Mouse (Mus musculus): ENCODE measurements at regions not wholly inside any gene's neighbourhood (a gene's known extent, or its start where the extent isn't known, plus 50 kb on each side); places are given as distances from the start of the nearest gene placed in this dataset.
"Not testable (repeated sequence)": the region's sequence is repeated elsewhere in the genome, so short reads cannot be mapped to it uniquely, and the experiment has no call there.

GRCm38 (mm10) chr12:32434506-32435002, 56.0 kb downstream of the Ccdc71l start:
- ATAC-seq (replicated peaks; ENCODE audit: insufficient number of reproducible peaks, low FRiP score, low TSS enrichment, poor library complexity, severe bottlenecking), result no peak

DNA sequence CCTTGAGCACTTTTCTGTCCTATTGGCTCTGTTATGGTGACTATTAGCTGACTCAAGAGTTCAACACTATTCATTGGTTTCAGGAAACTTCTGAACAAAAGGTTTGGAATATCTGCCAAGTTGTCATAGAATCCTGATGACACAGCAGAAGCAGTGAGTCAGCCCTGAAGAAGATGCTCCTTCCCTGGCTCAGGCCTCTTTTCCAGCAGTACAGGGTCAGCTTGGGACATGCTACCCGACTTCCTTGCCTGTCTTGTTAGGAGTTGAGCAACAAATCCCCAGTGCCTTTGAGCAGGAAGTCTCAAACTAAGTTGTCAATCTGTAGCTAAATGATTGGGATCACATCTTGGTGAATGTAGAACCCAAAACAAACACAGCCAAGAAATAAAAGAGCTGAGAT, 56.6 kb downstream of the Ccdc71l start:
- no peak for ATAC-seq (replicated peaks; ENCODE audit: insufficient number of reproducible peaks, low FRiP score, low TSS enrichment, poor library complexity, severe bottlenecking)

GRCm38 (mm10) chr12:32438209-32438608, 59.7 kb downstream of the Ccdc71l start:
- no peak for ATAC-seq (replicated peaks; ENCODE audit: insufficient number of reproducible peaks, low FRiP score, low TSS enrichment, poor library complexity, severe bottlenecking)

DNA sequence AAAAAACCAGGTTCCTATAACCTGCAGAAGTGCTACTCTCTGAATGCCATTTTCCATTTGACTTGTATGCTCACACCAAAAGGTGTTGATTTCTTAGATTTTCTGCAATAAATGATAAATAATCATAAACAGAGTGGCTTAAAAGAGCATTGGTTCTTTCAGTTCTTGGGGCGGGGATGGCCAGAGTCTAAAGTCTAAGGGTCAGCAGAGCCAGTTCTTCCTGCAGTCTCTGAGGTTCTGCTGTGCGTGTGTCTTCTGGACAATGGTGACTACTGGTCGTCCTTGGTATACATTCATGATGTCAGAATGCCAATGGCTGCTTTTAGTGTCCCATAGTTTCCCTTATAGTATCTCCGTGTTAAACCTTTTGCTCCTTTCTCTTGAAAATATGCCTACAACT, 66.3 kb downstream of the Ccdc71l start:
- no peak for ATAC-seq (replicated peaks; ENCODE audit: insufficient number of reproducible peaks, low FRiP score, low TSS enrichment, poor library complexity, severe bottlenecking)

GRCm38 (mm10) chr12:32445874-32446273, 67.4 kb downstream of the Ccdc71l start:
- ATAC-seq (replicated peaks; ENCODE audit: insufficient number of reproducible peaks, low FRiP score, low TSS enrichment, poor library complexity, severe bottlenecking), result no peak

- ATAC-seq (replicated peaks; ENCODE audit: insufficient number of reproducible peaks, low FRiP score, low TSS enrichment, poor library complexity, severe bottlenecking), result no peak
Measured at GRCm38 (mm10) chr12:32449373-32449772, 70.9 kb downstream of the Ccdc71l start.

DNA sequence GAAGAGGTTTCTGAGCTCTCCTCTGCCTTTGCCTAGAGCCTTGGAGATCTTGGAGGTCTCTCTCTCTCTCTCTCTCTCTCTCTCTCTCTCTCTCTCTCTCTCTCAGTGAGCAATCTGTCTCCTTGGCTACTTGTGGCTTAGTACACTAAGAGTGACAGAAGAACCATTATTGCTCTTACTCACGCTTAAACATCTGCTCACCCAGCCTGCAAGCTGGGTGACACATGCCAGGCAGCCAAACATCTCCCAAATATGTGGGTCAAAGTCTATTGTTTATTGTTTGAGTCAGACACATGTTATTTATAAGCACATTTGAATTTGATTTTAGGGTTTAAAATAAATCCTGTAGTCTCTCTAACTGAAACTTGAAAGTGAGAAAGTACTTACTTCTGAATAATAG, 72.7 kb downstream of the Ccdc71l start:
- ATAC-seq (replicated peaks; ENCODE audit: insufficient number of reproducible peaks, low FRiP score, low TSS enrichment, poor library complexity, severe bottlenecking), result no peak

DNA sequence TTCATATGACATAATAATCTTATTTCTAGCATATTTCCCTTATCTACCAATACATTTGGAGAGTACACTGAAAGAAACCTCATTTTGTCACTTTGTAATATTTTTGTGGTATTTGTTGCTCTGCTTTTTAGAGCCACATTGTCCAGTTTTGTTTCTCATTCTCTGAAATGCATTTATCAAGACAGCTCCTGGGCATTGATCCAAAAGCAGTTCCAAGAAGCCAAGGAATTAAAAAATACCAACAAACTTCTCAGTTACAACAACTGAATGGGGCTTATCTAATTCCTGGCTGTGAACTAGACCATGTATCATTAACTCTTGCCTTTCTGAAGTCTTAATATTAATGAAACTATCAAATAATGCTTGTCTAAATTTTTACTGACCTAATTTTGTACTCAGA, 76.3 kb downstream of the Ccdc71l start:
- ATAC-seq (replicated peaks; ENCODE audit: insufficient number of reproducible peaks, low FRiP score, low TSS enrichment, poor library complexity, severe bottlenecking), result no peak

DNA sequence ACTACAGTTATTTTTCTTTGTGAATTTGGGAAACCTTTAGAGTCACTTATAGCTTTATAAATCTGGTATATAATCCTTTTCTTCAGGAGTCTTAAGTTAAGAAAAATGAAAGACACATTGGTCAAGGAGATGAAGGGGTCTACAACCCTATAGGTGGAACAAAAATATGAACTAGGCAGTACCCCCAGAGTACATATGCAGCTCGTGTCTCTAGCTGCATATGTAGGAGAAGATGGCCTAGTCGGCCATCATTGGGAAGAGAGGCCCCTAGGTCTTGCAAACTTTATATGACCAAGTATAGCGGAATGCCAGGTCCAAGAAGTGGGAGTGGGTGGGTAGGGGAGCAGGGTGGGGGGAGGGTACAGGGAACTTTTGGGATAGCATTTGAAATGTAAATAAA, 76.7 kb downstream of the Ccdc71l start:
- not testable (repeated sequence) for ATAC-seq (replicated peaks; ENCODE audit: insufficient number of reproducible peaks, low FRiP score, low TSS enrichment, poor library complexity, severe bottlenecking)

DNA sequence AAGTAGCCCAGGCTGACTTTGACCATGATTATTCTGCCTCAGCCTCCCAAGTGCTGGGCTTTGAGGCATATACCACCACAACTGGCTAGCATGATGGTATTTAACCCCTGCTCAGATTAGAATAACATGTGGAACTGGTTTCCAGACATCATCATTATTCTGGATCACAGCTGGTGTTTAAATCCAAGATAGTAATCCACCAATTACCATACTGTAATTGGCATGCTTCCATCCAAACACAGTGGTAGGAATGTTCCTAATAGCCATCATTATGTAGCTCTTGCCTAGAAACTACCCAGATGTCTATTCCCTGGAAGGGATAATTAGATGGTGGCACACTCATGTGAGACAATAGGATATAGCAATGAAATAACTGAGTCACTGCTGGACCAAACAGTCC, 77.4 kb downstream of the Ccdc71l start:
- no peak for ATAC-seq (replicated peaks; ENCODE audit: insufficient number of reproducible peaks, low FRiP score, low TSS enrichment, poor library complexity, severe bottlenecking)

DNA sequence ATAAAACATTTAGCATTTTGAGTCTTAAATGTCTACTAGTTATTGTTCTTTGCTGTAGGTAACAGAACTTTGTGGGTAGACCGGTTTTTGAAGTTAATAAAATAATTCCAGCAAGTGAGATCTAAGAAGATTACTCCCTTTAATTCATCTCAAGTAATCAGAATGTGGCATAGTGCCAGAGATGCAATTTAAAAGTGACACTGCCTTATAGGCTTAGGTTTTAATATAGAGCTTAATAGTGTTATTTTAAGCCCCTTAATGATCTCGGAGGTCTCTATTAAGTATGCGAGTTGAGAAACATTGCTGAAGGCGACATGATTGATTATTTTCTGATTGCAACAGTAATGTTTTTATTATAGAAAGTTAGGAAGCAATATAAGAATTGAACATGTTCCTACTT, 78.3 kb downstream of the Ccdc71l start:
- ATAC-seq (replicated peaks; ENCODE audit: insufficient number of reproducible peaks, low FRiP score, low TSS enrichment, poor library complexity, severe bottlenecking), result no peak

- ATAC-seq (replicated peaks; ENCODE audit: insufficient number of reproducible peaks, low FRiP score, low TSS enrichment, poor library complexity, severe bottlenecking), result no peak
Measured at GRCm38 (mm10) chr12:32458386-32458785, 79.9 kb downstream of the Ccdc71l start.

DNA sequence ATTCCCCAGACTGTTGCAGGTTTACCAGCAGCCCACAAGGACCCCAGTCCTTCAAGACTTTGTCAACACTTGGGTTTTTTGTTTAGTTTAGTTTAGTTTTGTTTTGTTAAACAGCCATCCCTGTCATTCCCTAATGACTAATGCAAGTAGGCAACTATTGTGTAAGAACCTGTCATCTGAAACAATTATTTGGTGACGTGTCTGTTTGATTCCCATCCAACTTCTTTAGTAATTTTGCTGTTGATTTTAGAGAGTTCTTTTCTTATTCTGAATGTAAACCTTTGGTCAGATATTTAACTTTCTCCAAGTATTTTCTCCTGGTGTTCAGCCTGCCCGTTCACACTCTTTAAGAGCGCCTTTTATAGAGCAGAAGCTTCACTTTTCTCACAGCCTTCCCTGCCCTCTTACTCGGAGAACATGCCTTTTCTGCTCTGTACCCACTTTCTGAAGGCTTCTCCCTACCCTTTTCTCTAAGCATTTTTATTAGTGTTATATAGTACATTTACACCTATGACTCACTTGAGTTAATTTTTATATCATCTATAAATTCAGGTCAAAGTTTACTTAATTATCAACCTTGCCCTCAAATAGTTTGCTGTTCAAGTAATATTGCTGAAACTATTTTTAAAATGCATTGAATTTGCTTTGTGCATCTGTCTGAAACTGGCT, 82.0 kb downstream of the Ccdc71l start:
- no peak for ATAC-seq (replicated peaks; ENCODE audit: insufficient number of reproducible peaks, low FRiP score, low TSS enrichment, poor library complexity, severe bottlenecking)

DNA sequence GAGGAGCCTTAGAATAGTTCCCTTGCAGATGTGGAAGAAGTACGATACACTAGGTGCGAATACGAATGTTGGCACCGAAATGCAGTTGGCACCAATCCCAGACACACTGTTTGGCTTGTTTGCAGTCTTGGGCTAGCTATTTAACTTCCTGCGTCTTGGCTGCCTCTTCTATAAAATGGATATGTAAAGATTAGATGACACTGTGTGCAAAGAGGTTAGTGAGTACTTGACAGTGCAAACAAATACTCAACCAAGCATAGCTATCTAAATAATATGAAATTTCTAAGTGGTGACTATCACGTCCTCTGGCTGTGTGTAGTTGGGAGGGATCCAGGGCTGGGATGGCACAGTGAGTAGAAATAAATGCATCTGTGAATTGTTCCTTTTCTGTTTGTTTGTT, 86.9 kb downstream of the Ccdc71l start:
- no peak for ATAC-seq (replicated peaks; ENCODE audit: insufficient number of reproducible peaks, low FRiP score, low TSS enrichment, poor library complexity, severe bottlenecking)

- no peak for ATAC-seq (replicated peaks; ENCODE audit: insufficient number of reproducible peaks, low FRiP score, low TSS enrichment, poor library complexity, severe bottlenecking)
Measured at GRCm38 (mm10) chr12:32469863-32470262, 91.4 kb downstream of the Ccdc71l start.

GRCm38 (mm10) chr12:32479451-32479850, 100.9 kb downstream of the Ccdc71l start:
- no peak for ATAC-seq (replicated peaks; ENCODE audit: insufficient number of reproducible peaks, low FRiP score, low TSS enrichment, poor library complexity, severe bottlenecking)

DNA sequence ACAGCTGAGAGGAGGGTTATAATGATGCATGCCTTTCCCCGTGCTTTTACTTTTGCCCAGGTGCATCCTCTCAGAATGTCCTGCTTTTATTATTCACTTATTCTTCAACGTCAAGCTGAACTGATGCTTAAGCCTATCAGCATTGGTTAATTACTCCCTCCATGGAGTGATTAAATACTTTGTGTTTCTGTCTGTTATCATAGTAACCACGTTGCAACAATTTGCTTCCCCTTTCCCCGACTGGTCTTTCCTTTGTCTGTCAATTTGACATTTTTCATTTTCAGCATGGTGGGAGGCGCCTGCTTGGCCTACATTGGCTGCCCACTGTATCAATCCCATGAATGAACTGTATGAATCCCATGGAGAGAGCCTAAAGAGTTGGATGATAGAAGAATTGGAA, 101.8 kb downstream of the Ccdc71l start:
- no peak for ATAC-seq (replicated peaks; ENCODE audit: insufficient number of reproducible peaks, low FRiP score, low TSS enrichment, poor library complexity, severe bottlenecking)

DNA sequence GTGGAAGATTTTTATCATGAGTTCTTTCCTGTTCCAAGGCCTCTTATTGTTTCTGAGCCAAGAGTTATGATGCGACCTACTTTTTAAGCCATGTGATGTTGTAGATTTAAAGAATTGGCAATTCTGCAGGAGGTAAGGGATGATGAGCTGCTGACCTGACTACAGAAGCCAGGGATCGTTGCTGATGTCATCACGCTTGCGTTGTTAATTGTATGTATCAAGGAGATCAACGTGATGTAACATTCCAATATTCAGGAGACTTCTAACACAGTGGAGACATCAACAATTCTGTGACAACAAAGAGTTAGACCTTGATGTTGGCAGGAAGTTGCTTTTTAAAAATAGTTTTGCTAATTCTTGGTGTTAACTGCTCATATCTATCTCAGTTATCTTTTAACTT, 102.5 kb downstream of the Ccdc71l start:
- no peak for ATAC-seq (replicated peaks; ENCODE audit: insufficient number of reproducible peaks, low FRiP score, low TSS enrichment, poor library complexity, severe bottlenecking)

GRCm38 (mm10) chr12:32482343-32482742, 103.8 kb downstream of the Ccdc71l start:
- ATAC-seq (replicated peaks; ENCODE audit: insufficient number of reproducible peaks, low FRiP score, low TSS enrichment, poor library complexity, severe bottlenecking), result no peak

- no peak for ATAC-seq (replicated peaks; ENCODE audit: insufficient number of reproducible peaks, low FRiP score, low TSS enrichment, poor library complexity, severe bottlenecking)
Measured at GRCm38 (mm10) chr12:32482777-32483176, 104.3 kb downstream of the Ccdc71l start.

- no peak for ATAC-seq (replicated peaks; ENCODE audit: insufficient number of reproducible peaks, low FRiP score, low TSS enrichment, poor library complexity, severe bottlenecking)
Measured at GRCm38 (mm10) chr12:32486246-32486645, 107.7 kb downstream of the Ccdc71l start.
